Mouse (Mus musculus): Measurements from ENCODE around the gene Tpcn1. TPM values are rescaled to one million over a fixed set of nuclear protein-coding genes. Genes with fewer than 3 reads are reported as not detected.
A peak's percentile ranks its signal among the peaks of the same experiment; 100 is the strongest.
"Not testable (repeated sequence)": the region's sequence is repeated elsewhere in the genome, so short reads cannot be mapped to it uniquely, and the experiment has no call there.

Tpcn1 gene
- polyA plus RNA-seq, 1 experiment from 2014 or later = 36.0 TPM

DNA sequence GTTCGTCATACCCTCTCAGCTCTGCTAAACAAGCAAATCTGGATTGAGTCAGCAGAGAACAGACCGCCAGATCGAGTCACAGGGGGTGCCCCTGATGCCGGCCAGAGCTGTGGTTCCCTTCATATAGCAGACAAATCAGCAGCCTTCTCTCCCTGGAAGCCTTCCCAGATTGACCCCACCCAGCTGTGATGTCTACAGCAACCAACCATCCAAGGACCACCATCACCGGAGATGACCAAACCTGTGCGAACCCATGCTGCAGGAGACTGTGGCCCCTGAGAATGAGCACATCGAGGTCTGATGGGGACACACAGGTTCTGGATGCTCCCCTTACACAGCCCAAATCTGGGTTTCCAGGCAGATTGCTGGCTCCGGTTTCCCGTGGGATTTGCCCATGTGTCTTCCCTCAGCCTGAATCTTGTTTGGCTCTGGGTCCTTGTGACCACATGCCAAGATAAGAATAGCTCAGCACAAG lies 86.3 kb downstream of the Tpcn1 start:
- ATAC-seq (replicated peaks; ENCODE audit: low FRiP score) = no peak

DNA sequence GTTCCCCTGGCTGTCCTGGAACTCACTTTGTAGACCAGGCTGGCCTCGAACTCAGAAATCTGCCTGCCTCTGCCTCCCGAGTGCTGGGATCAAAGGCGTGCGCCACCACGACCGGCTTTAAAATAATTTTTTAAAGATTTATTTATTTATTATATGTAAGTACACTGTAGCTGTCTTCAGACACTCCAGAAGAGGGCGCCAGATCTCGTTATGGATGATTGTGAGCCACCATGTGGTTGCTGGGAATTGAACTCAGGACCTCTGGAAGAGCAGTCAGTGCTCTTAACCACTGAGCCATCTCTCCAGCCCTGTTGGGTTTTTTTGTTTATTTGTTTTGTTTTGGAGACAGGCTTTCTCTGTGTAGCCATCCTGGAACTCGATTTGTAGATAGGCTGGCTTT lies 87.9 kb downstream of the Tpcn1 start:
- H3K9me3 ChIP-seq (replicated peaks); H3K27ac ChIP-seq; ATAC-seq (replicated peaks; ENCODE audit: low FRiP score); H3K27me3 ChIP-seq; H3K9ac ChIP-seq; H3K4me2 ChIP-seq; H3K4me3 ChIP-seq (replicated peaks): not testable (repeated sequence)
- Histone ChIP-seq H3K36me3 (peaks cover 23% of the 10 kb centered on the region), H3K4me1 (peaks cover 23% of the 10 kb centered on the region)
- 89% methylated on average over 9 of the region's 9 CpGs for whole genome bisulfite sequencing

More for the DNA sequence above, 86.3 kb downstream of the Tpcn1 start:
- WGBS = 67% methylated on average over 9 of the region's 9 CpGs
- Histone ChIP-seq H3K4me2 (peak overlapping the region; percentile 93), H3K27me3 (no peaks in the 10 kb centered on the region), H3K9ac (peak overlapping the region; percentile 87; the same call in 1 of the 2 replicates), H3K4me3 (replicated peaks) (peak overlapping the region; percentile 94), H3K9me3 (replicated peaks) (no peaks in the 10 kb centered on the region), H3K4me1 (peaks cover 27% of the 10 kb centered on the region), H3K27ac (no peak overlapping the region), H3K36me3 (peaks cover 14% of the 10 kb centered on the region)

DNA sequence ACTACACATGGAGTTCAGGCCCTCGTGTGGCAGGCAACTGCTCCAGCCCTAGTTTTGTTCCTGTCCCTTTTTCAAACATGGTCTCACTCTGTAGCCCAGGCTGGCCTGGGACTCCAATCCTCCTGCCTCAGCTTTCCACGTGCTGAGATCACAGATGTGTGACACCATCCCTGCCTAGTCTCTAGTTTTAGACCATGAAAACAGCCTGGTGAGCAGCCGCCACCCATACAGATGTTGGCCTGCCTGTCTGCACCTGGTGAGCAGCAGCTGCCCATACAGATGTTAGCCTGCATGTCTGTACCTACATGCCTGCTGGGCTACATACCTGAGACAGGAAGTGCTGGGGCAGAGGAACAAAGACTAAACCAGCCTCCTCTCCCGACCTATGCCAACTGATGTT lies 89.3 kb downstream of the Tpcn1 start:
- 88% methylated on average over 4 of the region's 4 CpGs for WGBS
- peaks cover 28% of the 10 kb centered on the region for H3K36me3 ChIP-seq
- H3K27ac ChIP-seq = no peak overlapping the region
- H3K9ac ChIP-seq = no peak overlapping the region
- H3K4me1 ChIP-seq = peaks cover 26% of the 10 kb centered on the region
- no peaks in the 10 kb centered on the region for H3K27me3 ChIP-seq
- H3K4me3 ChIP-seq (replicated peaks) = no peak overlapping the region
- no peak overlapping the region for H3K4me2 ChIP-seq
- ATAC-seq (replicated peaks; ENCODE audit: low FRiP score) = no peak
- H3K9me3 ChIP-seq (replicated peaks) = no peaks in the 10 kb centered on the region

DNA sequence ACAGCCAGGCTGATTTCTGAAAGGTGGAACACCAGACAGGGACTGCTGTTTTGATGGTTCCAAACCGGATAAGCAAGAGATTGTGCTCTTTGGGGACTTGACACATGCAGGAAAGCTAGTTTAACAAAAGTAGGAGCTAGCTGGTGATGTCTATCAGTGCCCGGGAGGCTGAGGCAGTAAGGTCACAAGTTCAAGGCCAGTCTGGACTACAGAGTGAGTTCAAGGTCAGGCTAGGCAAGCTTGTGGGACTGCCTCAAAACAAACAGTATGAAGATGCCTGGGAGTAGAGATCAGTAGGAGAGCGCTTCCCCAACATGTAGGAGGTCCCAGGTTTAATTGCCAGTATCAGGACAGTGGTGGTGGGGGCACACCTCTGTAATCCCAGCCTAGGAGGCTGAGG lies 91.4 kb downstream of the Tpcn1 start:
- Histone ChIP-seq H3K4me1 (peaks cover 16% of the 10 kb centered on the region), H3K36me3 (peaks cover 48% of the 10 kb centered on the region), H3K4me2 (no peak overlapping the region), H3K27ac (no peak overlapping the region), H3K9me3 (replicated peaks) (no peaks in the 10 kb centered on the region), H3K4me3 (replicated peaks) (no peak overlapping the region), H3K9ac (no peak overlapping the region), H3K27me3 (no peaks in the 10 kb centered on the region)
- 86% methylated on average over 3 of the region's 3 CpGs for WGBS
- no peak for ATAC-seq (replicated peaks; ENCODE audit: low FRiP score)

DNA sequence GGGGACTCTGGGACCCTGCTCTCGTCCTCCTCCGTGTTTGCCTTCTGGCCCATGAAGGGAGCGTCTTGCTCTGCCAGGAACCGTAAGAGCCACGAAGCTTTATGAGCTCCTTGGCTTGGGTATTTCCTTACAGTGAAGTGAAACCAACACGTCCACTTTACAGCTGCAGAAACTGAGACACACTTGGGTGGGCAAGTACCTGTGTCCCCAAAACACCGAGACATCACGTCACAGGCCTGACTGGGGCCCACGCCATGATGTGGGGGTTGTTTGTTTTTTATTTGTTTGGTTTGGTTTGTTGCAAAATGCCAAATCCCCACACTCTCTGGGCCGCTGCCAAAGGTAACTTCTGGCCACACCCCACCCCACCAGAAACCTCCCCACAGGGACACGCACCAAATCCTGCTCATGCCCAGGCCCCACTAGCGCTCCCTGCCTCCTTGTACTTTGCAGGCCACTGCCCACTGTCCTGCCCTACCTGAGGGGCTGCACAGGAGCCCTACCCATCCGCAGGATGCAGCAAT lies 92.7 kb downstream of the Tpcn1 start:
- WGBS = 68% methylated on average over 13 of the region's 13 CpGs
- no peak overlapping the region for H3K9ac ChIP-seq
- H3K9me3 ChIP-seq (replicated peaks) = no peaks in the 10 kb centered on the region
- peaks cover 10% of the 10 kb centered on the region; the same call in 1 of the 2 replicates for H3K4me1 ChIP-seq
- no peak overlapping the region for H3K4me3 ChIP-seq (replicated peaks)
- H3K27ac ChIP-seq = 0 out of 2 replicates have a peak overlapping the region, but pooled peaks have one; percentile 30
- H3K27me3 ChIP-seq = no peaks in the 10 kb centered on the region
- no peak for ATAC-seq (replicated peaks; ENCODE audit: low FRiP score)
- H3K36me3 ChIP-seq = peaks cover 55% of the 10 kb centered on the region
- H3K4me2 ChIP-seq = no peak overlapping the region

DNA sequence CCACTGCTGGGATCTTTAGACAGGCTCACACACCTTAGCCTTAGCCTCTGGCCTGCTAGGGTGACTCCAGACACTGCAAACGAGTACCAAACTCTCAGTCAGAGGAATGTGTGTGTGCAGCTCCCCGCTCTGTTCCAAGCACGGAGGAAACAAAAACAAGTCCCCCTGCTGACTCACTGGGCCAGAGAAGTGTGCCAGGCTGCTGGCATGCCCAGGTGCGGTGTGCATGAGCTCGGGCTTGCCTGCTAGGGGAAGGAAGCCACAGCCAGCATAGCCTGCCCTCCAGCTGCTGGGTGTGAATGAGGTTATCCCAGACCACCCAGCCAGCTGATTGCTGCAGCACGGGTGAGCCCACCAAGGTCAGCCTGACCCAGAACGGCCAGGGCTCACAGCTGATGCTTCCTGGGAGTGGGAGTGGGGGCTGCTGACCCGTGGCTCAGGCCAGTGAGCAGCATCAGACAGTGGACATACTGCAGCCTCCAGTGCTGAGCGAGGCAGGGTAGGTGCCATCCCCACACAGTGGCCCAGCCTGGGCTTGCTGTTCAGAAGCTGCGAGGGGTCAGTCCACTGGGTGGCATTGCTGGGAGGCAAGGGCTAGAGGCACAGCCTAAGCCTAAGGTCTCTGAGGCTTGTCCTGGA lies 93.3 kb downstream of the Tpcn1 start:
- ATAC-seq (replicated peaks; ENCODE audit: low FRiP score) = peak; percentile 60
- H3K9me3 ChIP-seq (replicated peaks) = no peaks in the 10 kb centered on the region
- H3K9ac ChIP-seq = no peak overlapping the region
- WGBS = 51% methylated on average over 10 of the region's 10 CpGs
- no peak overlapping the region for H3K4me2 ChIP-seq
- H3K4me1 ChIP-seq = peaks cover 10% of the 10 kb centered on the region; the same call in 1 of the 2 replicates
- H3K36me3 ChIP-seq = peaks cover 60% of the 10 kb centered on the region
- H3K27ac ChIP-seq = 0 out of 2 replicates have a peak overlapping the region, but pooled peaks have one; percentile 30
- H3K4me3 ChIP-seq (replicated peaks) = no peak overlapping the region
- H3K27me3 ChIP-seq = no peaks in the 10 kb centered on the region

DNA sequence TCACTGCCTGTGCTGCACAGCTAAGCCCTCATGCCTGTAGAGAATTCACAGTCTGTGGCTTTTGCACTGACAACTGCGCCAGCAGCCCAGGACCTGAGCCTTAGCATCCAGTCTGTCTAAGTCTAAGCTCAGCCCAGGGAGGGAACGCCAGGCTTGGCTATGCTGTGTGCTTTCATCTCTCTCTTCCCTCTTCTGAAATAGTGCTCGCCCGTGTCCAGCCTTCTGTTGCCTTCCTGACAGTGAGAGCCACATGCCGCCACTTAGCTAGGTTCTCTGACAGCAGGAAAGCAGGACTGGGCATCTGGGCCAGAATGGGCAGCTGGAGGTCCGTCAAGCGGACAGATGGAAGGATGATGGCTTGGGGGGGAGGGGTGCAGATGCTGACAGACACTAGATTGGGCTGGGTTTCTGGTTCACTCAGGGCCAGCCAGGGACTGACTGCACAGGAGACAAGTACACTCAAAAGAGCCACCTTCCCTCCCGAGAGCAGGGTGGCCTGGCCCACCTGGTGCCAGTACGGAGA lies 94.5 kb downstream of the Tpcn1 start:
- no peaks in the 10 kb centered on the region for H3K9me3 ChIP-seq (replicated peaks)
- peaks cover 10% of the 10 kb centered on the region; the same call in 1 of the 2 replicates for H3K4me1 ChIP-seq
- no peak overlapping the region for H3K9ac ChIP-seq
- no peak for ATAC-seq (replicated peaks; ENCODE audit: low FRiP score)
- no peak overlapping the region for H3K4me2 ChIP-seq
- H3K27ac ChIP-seq = no peak overlapping the region
- H3K4me3 ChIP-seq (replicated peaks) = no peak overlapping the region
- peaks cover 67% of the 10 kb centered on the region for H3K36me3 ChIP-seq
- WGBS = 92% methylated on average over 9 of the region's 9 CpGs
- H3K27me3 ChIP-seq = no peaks in the 10 kb centered on the region

DNA sequence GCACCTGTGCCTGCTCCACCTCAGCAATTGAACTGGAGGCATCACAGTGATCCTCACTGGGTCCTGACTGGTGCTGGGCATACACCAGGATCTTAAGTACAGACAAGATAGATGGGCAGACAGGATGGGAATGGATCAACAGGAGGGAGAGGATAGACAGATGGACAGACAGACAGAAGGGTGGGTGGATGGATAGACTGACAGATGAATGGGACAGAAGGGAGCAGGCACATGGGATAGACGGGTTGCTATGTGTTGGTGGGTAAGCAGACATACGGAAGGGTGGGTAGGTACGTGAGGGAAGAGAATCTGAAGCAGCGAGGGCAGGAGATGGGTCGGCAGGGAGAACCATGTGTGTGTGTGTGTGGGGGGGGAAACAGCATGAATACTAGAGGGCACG lies 95.0 kb downstream of the Tpcn1 start:
- Histone ChIP-seq H3K4me3 (replicated peaks) (no peak overlapping the region), H3K36me3 (peaks cover 65% of the 10 kb centered on the region), H3K9ac (no peak overlapping the region), H3K4me1 (peaks cover 10% of the 10 kb centered on the region; the same call in 1 of the 2 replicates), H3K4me2 (no peak overlapping the region), H3K9me3 (replicated peaks) (no peaks in the 10 kb centered on the region), H3K27me3 (no peaks in the 10 kb centered on the region), H3K27ac (no peak overlapping the region)
- ATAC-seq (replicated peaks; ENCODE audit: low FRiP score) = no peak
- 90% methylated on average over 6 of the region's 6 CpGs for WGBS

DNA sequence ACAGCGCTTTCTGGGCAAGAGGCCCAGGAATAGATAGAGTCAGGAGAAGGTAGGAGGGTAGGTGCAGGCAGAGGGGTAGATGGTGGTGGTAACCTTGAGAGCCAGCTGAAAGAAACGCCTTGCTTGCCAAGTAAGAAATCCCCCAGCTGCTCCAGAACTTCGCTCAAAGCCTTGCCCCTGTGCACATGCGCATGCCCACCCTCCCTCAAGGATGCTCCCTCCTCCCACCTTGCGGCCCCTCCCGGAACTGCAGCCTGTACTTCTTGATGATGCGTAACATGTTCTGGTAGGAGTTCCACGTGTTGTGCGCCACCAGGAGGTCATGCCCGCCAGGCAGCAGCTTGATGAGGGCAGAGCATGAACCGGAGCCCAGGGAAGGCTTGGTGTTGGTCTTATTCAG lies 96.0 kb downstream of the Tpcn1 start:
- Histone ChIP-seq H3K4me1 (peaks cover 10% of the 10 kb centered on the region; the same call in 1 of the 2 replicates), H3K4me3 (replicated peaks) (no peak overlapping the region), H3K27ac (no peak overlapping the region), H3K36me3 (peaks cover 68% of the 10 kb centered on the region), H3K27me3 (no peaks in the 10 kb centered on the region), H3K9ac (no peak overlapping the region), H3K4me2 (no peak overlapping the region), H3K9me3 (replicated peaks) (no peaks in the 10 kb centered on the region)
- no peak for ATAC-seq (replicated peaks; ENCODE audit: low FRiP score)
- WGBS = 62% methylated on average over 11 of the region's 11 CpGs

DNA sequence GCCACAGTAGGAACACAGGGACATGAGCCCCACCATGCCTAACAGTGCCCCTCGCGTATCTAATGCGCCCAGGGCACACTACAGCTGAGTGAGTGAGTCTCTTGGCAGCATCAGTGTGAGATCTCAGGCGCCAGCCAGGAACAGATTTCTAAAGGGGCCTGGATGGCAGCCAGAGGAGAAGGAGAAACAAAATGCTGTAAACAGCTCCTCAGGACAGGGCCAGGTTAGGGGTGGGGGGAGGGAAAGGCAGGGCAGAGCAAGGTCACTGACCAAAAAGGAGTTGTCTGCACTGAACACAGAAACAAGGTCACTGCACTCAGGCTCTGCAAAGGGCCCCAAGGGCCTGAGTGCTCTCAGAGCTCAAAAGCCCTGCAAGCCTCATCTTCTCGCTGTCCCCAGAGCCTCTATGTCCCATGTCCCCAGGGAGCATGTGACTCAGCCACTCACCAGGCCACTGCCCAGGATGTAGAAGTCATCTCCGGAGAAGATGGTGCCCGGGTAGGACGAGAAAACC lies 97.7 kb downstream of the Tpcn1 start:
- no peak overlapping the region for H3K4me3 ChIP-seq (replicated peaks)
- H3K9ac ChIP-seq = no peak overlapping the region
- no peak overlapping the region for H3K27ac ChIP-seq
- ATAC-seq (replicated peaks; ENCODE audit: low FRiP score) = no peak
- peaks cover 74% of the 10 kb centered on the region for H3K36me3 ChIP-seq
- WGBS = 89% methylated on average over 8 of the region's 8 CpGs
- peaks cover 7% of the 10 kb centered on the region; the same call in 1 of the 2 replicates for H3K4me1 ChIP-seq
- H3K9me3 ChIP-seq (replicated peaks) = no peaks in the 10 kb centered on the region
- H3K4me2 ChIP-seq = no peak overlapping the region
- no peaks in the 10 kb centered on the region for H3K27me3 ChIP-seq

DNA sequence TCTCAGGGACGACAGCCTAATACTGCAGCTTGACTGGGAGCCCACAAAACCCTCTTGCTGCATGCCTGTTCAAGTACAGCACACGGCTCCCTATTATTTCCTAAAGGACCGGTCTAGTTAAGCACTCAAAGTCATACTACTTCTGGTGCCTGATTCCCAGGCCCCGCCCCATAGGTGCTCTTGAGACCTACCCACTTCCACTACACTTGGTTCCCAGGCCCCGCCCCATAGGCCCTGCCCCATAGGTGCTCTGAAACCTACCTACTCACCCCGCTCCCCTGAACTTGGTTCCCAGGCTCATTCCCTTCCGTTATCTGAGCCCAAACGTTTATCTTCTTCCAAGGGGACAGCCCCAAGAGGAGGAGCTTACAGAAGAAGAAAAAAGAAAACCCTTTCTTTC lies 100.6 kb downstream of the Tpcn1 start:
- Histone ChIP-seq H3K36me3 (peaks cover 82% of the 10 kb centered on the region), H3K4me1 (no peaks in the 10 kb centered on the region), H3K9ac (no peak overlapping the region), H3K27ac (no peak overlapping the region), H3K4me3 (replicated peaks) (no peak overlapping the region), H3K9me3 (replicated peaks) (no peaks in the 10 kb centered on the region), H3K27me3 (no peaks in the 10 kb centered on the region), H3K4me2 (no peak overlapping the region)
- WGBS = 87% methylated on average over 8 of the region's 8 CpGs
- no peak for ATAC-seq (replicated peaks; ENCODE audit: low FRiP score)
